Mouse (Mus musculus) liver, embryonic 15.5 days (tissue): Measurements from ENCODE around the gene Tmtc2. TPM values are rescaled to one million over a fixed set of nuclear protein-coding genes. Genes with fewer than 3 reads are reported as not detected.

ENCODE experiments used
- ATAC-seq: fragments of 200-750 bp; cut with Nextera tagmentation; 2 replicates; pipeline ENCODE4 v1.8.0; 2017; ENCODE audit warnings: moderate number of reproducible peaks, mild to moderate bottlenecking, moderate library complexity; ENCODE audit not compliant: insufficient read depth
- H3K27ac ChIP-seq: fragments of 300-500 bp; sonication (generic); replicated peaks from 2 replicates; pipeline ENCODE4 v1.5.1; 2015; ENCODE audit warnings: mild to moderate bottlenecking, inconsistent platforms
- H3K27me3 ChIP-seq: fragments of 300-500 bp; sonication (generic); 2 replicates; pipeline ENCODE4 v1.6.1; 2015; ENCODE audit warnings: mild to moderate bottlenecking, inconsistent platforms
- H3K36me3 ChIP-seq: fragments of 300-500 bp; sonication (generic); replicated peaks from 2 replicates; pipeline ENCODE4 v1.6.1; 2015; ENCODE audit warnings: moderate library complexity, mild to moderate bottlenecking, inconsistent platforms
- H3K4me1 ChIP-seq: fragments of 300-500 bp; sonication (generic); replicated peaks from 2 replicates; pipeline ENCODE4 v1.6.1; 2015; ENCODE audit warnings: inconsistent platforms
- H3K4me2 ChIP-seq: fragments of 300-500 bp; sonication (generic); 2 replicates; pipeline ENCODE4 v1.6.1; 2015; ENCODE audit warnings: moderate library complexity, mild to moderate bottlenecking, inconsistent platforms
- H3K4me3 ChIP-seq: fragments of 300-500 bp; sonication (generic); replicated peaks from 2 replicates; pipeline ENCODE4 v1.5.1; 2015; ENCODE audit warnings: mild to moderate bottlenecking, inconsistent platforms
- H3K9ac ChIP-seq: fragments of 300-500 bp; sonication (generic); 2 replicates; pipeline ENCODE4 v1.6.1; 2015; ENCODE audit warnings: moderate library complexity, mild to moderate bottlenecking, inconsistent platforms
- H3K9me3 ChIP-seq: fragments of 300-500 bp; sonication (generic); replicated peaks from 2 replicates; pipeline ENCODE4 v1.6.1; 2016; ENCODE audit warnings: inconsistent platforms
- WGBS: fragments of 180-500 bp; shearing (Covaris S2); methylation state at CpG from one replicate; pipeline ENCODE4 v1.1.7; 2015; ENCODE audit warnings: mixed read lengths; ENCODE audit not compliant: insufficient replicate concordance; 5-methylcytosine and 5-hydroxymethylcytosine counted together
- polyA plus RNA-seq: library from polyadenylated mRNA; unstranded; fragments of >200 nt; fragmentation: Nextera tagmentation; extraction: Ambion mirVana; gene quantifications from 2 replicates; pipeline ENCODE4 v1.2.1, GENCODE M21; 2015

The Tmtc2 gene
- polyA plus RNA-seq, 1 experiment from 2014 or later: 0.55 TPM

DNA sequence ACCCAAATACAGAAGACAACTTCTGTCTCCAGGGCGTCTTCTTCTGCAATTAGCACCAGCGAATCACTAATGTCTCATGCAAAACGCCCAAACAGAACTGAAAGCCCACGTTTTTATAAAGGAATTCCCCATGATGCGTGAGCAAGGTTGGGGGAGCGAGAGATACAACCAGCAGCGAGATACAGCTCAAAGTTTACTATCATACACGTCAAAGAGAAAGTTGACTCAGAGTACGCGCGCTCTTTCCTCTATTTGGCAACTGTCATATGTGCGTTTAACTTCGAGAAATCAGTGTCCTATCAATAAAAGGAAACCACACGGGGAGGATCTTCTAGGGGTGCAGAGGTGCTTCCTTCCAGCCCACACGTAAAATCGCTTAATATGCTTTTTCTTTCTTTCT, 1.4 kb downstream of the Tmtc2 start:
- WGBS: 2% methylated on average over 16 of the region's 16 CpGs
- Histone ChIP-seq H3K9me3 (no peaks in the 10 kb centered on the region), H3K9ac (0 out of 2 replicates have a peak overlapping the region, but pooled peaks have one; percentile 18), H3K4me3 (peak overlapping the region; percentile 68), H3K27ac (no peak overlapping the region), H3K36me3 (no peaks in the 10 kb centered on the region), H3K27me3 (peaks cover 24% of the 10 kb centered on the region), H3K4me1 (peaks cover 34% of the 10 kb centered on the region), H3K4me2 (peak overlapping the region; percentile 94)
- ATAC-seq: no peak

DNA sequence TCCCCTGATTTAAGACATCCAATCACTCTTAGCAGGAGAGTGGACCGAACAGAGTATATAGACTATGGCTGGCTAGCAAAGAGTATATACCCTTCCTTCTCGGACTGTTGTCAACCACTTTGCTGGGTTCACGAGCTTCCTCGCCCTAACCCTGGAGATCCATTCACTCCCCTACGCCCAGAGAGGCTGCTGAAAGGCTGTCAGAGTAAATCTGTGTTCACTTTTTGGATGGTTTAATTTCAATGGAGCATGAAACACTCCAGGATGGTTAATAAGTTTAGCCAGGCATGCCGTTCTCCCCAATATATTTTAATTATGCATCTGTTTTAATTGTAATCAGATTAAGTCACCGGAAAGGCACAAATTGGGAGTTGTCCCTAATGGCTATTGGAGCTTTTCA, 1.9 kb downstream of the Tmtc2 start:
- Histone ChIP-seq H3K36me3 (no peaks in the 10 kb centered on the region), H3K4me3 (peak overlapping the region; percentile 68), H3K27ac (no peak overlapping the region), H3K4me2 (peak overlapping the region; percentile 94; the same call in 1 of the 2 replicates), H3K27me3 (peaks cover 24% of the 10 kb centered on the region), H3K4me1 (peaks cover 34% of the 10 kb centered on the region), H3K9me3 (no peaks in the 10 kb centered on the region), H3K9ac (no peak overlapping the region)
- WGBS: 76% methylated on average over 7 of the region's 7 CpGs
- no peak for ATAC-seq

DNA sequence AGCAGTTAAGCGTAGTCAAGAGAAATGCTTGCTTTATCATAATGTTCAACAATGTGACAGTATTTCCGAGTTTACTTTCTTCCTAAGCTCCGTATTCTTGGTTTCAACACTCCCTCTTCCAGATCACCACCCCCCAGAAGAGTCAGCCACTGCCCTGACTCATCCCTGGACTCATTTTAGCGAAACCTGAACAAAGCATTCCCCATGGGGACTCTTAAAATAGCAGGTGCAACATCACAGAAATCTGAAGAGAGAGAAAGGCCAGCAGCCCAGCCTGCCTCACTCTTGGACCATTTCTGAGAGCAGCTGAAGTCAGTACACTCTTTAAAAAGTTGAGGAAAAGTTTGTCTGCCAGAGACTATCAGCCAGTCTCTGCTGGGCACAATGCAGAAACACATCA, 2.4 kb downstream of the Tmtc2 start:
- Histone ChIP-seq H3K9ac (no peak overlapping the region), H3K27me3 (peaks cover 24% of the 10 kb centered on the region), H3K4me1 (peaks cover 34% of the 10 kb centered on the region), H3K4me2 (no peak overlapping the region), H3K4me3 (no peak overlapping the region), H3K27ac (no peak overlapping the region), H3K36me3 (no peaks in the 10 kb centered on the region), H3K9me3 (no peaks in the 10 kb centered on the region)
- no peak for ATAC-seq
- WGBS: 67% methylated on average over 4 of the region's 4 CpGs

DNA sequence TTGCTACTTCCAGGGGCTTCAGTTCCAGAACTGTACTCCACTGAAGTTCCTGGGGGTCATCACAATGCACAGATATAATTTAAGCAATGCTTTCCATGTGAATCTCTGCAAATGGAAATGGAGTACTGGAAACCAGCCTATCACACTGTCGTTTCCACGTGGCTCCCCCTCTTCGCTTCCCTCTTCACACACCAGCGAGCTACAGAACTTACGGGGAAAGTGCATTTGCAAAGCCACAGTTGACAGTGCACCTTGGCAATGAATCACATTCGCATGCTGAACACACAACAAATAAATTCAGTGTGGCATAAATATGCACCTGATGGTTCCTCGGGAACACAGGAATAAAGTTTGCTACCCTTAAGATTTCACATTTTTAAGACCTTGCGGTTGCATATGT, 3.2 kb downstream of the Tmtc2 start:
- ATAC-seq: no peak
- H3K4me1 ChIP-seq: peaks cover 34% of the 10 kb centered on the region
- 67% methylated on average over 8 of the region's 8 CpGs for WGBS

DNA sequence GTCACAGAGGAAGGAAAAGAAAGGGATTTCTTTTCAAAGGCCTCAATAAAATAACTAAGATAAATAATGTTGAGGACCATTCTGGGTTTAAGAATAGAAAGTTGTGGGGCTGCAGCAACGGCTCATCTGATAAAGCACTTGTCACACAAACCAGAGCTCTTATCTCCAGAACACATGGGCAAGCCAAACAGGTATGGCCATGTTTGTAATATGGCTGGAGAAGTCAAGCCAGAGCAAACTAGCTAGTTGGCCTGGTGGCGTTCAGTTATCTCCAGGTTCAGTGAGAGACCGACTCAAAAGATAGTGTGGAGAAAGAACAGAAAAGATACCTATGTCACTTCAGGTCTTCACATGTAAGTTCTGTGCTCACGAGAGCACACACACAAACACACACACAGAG, 4.7 kb downstream of the Tmtc2 start:
- H3K4me2 ChIP-seq: no peak overlapping the region
- H3K4me1 ChIP-seq: peaks cover 28% of the 10 kb centered on the region
- no peak overlapping the region for H3K27ac ChIP-seq
- no peak overlapping the region for H3K4me3 ChIP-seq
- peaks cover 24% of the 10 kb centered on the region for H3K27me3 ChIP-seq
- H3K9me3 ChIP-seq: no peaks in the 10 kb centered on the region
- H3K9ac ChIP-seq: no peak overlapping the region
- H3K36me3 ChIP-seq: no peaks in the 10 kb centered on the region
- 23% methylated on average over 4 of the region's 4 CpGs for WGBS
- no peak for ATAC-seq

More for the DNA sequence above, 3.2 kb downstream of the Tmtc2 start:
- Histone ChIP-seq H3K4me2 (no peak overlapping the region), H3K27me3 (peaks cover 24% of the 10 kb centered on the region), H3K4me3 (no peak overlapping the region), H3K27ac (no peak overlapping the region), H3K9me3 (no peaks in the 10 kb centered on the region), H3K36me3 (no peaks in the 10 kb centered on the region), H3K9ac (no peak overlapping the region)

DNA sequence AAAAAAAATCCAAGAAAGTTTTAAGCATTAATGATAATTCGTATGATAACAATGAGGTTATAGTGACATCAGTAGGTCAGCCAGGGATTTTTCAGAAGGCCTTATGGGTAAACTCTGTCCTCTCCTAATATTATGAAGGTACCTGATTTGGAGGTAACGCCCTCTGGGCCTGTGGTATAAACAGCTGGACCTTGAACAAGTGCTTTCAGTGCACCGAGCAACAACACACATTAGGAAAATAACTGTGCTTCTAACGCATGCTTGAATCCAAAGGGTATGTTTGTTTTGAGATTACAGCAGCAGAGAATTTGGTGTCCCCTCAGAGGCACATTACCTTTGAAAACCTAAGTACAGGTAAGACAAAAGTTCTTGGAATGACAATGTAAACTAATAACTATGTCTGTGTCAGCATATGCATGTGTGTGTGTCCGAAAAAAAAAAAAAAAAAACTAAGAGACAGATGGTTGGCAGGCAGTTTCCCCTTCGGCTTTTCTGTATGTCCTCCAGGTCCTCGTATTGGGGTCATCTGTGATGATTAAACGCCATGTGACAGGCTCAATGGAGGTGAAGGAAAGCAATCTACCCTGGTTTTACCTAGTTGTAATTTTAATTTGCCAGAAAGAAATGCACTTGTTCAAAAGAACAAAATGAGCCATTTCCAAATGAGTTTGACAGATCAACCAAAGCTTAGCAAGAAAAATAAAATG, 6.3 kb downstream of the Tmtc2 start:
- H3K36me3 ChIP-seq: no peaks in the 10 kb centered on the region
- peaks cover 14% of the 10 kb centered on the region; the same call in 1 of the 2 replicates for H3K4me1 ChIP-seq
- no peak overlapping the region for H3K4me3 ChIP-seq
- ATAC-seq: 0 out of 2 replicates have a peak, but pooled peaks have one; percentile 40
- 59% methylated on average over 8 of the region's 8 CpGs for WGBS
- peaks cover 15% of the 10 kb centered on the region for H3K27me3 ChIP-seq
- H3K9ac ChIP-seq: no peak overlapping the region
- no peak overlapping the region for H3K4me2 ChIP-seq
- H3K9me3 ChIP-seq: no peaks in the 10 kb centered on the region
- no peak overlapping the region for H3K27ac ChIP-seq

DNA sequence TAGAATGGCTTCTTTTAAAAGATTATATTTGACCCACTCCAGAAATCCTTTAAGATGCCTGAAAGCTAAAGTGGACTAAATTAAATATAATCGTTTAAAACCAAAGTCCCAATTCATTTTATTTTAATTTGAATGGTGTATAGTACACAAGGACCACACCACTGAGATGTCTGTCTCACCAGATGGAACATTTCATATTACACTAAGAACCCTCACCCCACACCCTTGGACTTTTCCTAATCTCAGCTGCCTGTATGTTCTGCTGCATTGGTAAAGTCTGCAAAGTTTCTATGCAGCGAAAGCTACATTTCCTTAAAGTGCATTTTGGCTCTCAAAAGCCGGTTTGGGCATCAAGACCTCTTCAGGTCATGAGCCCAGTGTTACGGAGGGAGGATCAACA, 12.7 kb downstream of the Tmtc2 start:
- H3K4me1 ChIP-seq: no peaks in the 10 kb centered on the region
- ATAC-seq: no peak
- no peaks in the 10 kb centered on the region for H3K36me3 ChIP-seq
- no peaks in the 10 kb centered on the region for H3K9me3 ChIP-seq
- H3K4me3 ChIP-seq: no peak overlapping the region
- WGBS: 71% methylated on average over 4 of the region's 4 CpGs
- H3K27me3 ChIP-seq: no peaks in the 10 kb centered on the region
- H3K4me2 ChIP-seq: no peak overlapping the region
- no peak overlapping the region for H3K27ac ChIP-seq
- no peak overlapping the region for H3K9ac ChIP-seq

DNA sequence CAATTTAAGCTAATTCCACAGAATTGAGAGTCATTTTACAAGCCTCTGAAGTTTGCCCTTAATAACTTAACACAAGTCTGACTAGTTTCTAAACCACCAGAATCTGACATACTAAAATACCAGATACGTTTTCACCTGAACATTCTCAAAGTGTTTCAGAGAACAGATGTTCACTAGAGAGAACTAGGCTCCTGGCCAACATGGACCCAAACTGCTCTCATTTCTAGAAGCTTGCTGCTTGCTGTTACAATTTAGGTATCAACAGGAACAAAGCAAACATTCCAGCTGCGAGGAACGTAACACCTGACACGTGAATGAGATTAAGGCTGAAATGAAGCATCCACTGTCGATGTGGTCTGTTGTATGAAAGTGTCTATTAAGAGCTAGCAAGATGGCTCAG, 16.7 kb downstream of the Tmtc2 start:
- no peak overlapping the region for H3K9ac ChIP-seq
- ATAC-seq: no peak
- H3K27ac ChIP-seq: no peak overlapping the region
- no peaks in the 10 kb centered on the region for H3K9me3 ChIP-seq
- 61% methylated on average over 5 of the region's 5 CpGs for WGBS
- H3K36me3 ChIP-seq: no peaks in the 10 kb centered on the region
- no peak overlapping the region for H3K4me3 ChIP-seq
- H3K4me1 ChIP-seq: no peaks in the 10 kb centered on the region
- H3K27me3 ChIP-seq: no peaks in the 10 kb centered on the region
- no peak overlapping the region for H3K4me2 ChIP-seq

DNA sequence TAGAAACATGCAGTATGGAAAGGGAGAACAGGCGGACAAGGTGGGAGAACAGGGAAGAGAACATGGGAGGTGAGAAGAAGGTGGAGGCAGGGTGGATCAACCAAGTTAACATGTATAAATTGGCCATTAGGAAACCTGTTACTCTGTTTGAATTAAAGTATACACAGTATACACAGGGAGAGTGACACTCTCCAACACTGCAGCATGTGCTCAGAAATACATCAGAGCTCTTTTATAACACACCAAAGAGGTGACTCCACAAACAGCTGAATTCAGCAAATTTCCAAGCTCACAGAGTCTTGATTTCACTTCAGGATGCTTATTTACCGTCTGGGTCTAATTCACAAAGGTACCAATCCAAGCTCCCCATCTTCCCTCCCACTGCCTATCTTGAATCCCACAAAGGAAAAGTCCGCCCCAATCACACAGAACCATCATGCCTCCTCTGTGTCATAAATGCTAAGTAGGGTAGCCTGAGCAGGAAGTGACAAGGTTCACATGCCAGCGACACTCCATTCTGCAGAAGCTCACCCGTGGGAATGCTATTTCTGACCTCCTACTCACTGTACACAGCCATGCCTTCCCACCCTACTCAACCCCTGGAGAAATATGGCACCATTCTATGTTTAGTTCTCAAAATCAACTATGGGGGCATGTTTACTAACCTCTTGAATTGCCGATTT, 17.2 kb downstream of the Tmtc2 start:
- no peaks in the 10 kb centered on the region for H3K4me1 ChIP-seq
- no peak overlapping the region for H3K4me3 ChIP-seq
- 51% methylated on average over 6 of the region's 6 CpGs for WGBS
- no peak overlapping the region for H3K9ac ChIP-seq
- no peak for ATAC-seq
- no peaks in the 10 kb centered on the region for H3K27me3 ChIP-seq
- H3K36me3 ChIP-seq: no peaks in the 10 kb centered on the region
- no peaks in the 10 kb centered on the region for H3K9me3 ChIP-seq
- no peak overlapping the region for H3K27ac ChIP-seq
- no peak overlapping the region for H3K4me2 ChIP-seq

DNA sequence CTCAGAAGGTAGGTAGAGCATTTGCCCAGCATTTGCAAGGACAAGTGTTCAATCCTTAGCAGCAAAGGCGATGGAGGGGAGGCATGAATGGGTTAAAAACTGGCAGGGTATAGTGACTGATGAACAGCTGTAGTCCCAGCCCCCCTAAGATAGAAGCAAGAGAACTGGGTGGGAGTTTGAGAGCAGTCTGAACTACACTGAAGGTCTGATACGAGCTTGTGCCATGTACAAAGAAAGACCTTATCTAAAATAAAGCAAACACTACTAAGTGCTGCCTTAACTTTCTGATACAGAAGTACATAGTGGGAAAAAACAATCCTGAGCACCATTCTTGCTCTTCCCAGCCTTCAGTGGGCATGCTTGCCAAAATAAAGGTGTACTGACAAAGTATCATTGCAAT, 20.1 kb downstream of the Tmtc2 start:
- Histone ChIP-seq H3K4me3 (no peak overlapping the region), H3K27ac (no peak overlapping the region), H3K4me1 (no peaks in the 10 kb centered on the region), H3K27me3 (no peaks in the 10 kb centered on the region), H3K36me3 (no peaks in the 10 kb centered on the region), H3K9me3 (no peaks in the 10 kb centered on the region), H3K9ac (no peak overlapping the region), H3K4me2 (no peak overlapping the region)
- 34% methylated on average over 2 of the region's 2 CpGs for WGBS
- ATAC-seq: no peak

DNA sequence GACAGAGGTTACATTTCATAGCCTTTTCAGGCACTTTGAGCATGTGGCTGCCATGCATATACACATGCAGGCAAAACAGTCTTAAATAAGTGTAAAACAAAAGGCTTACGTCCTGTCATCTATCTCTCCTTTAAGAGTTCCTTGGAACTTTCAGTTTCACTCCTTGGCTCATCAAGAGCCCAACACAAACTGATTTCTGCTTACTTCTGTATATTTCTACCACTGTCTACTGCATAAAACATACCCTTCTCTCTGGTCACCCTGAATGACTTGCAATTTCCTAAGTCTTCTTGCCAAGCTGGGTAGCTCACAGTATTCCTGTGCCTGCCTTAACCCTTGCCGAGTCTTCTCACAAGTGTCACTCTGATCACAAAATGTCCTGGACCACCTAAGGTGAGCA, 26.2 kb downstream of the Tmtc2 start:
- Histone ChIP-seq H3K27me3 (no peaks in the 10 kb centered on the region), H3K4me2 (no peak overlapping the region), H3K27ac (no peak overlapping the region), H3K36me3 (no peaks in the 10 kb centered on the region), H3K9ac (no peak overlapping the region), H3K9me3 (no peaks in the 10 kb centered on the region), H3K4me1 (no peaks in the 10 kb centered on the region), H3K4me3 (no peak overlapping the region)
- WGBS: 71% methylated on average over 2 of the region's 2 CpGs
- ATAC-seq: no peak
